Mouse (Mus musculus) retina, postnatal 1 day (tissue): Measurements from ENCODE around the gene Xpo4.

Experiments used
- DNase-seq: peaks from one replicate; pipeline ENCODE4 v3.0.0-alpha.2; 2012

The Xpo4 gene

GRCm38 (mm10) chr14:57679958-57680535 lies 14.8 kb upstream of the Xpo4 start:
- peak; percentile 89 for DNase-seq

DNA sequence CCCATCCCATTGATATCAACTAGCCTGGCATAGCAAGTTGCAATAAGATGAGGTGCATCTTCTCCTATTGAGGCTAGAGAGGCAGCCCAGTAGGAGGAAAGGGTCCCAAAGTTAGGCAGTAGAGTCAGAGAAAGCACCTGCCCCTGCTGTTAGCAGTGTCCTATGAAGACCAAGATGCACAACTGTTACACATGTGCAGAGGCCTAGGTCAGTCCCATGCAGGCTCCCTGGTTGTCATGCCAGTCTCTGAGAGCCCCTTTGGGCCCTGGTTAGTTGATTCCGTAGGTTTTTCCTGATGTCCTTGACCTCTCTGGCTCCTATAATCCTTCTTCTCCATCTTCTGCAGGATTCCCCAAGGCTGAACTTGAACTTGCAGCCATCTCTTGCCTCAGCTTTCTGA lies 14.3 kb upstream of the Xpo4 start:
- DNase-seq: no peak

GRCm38 (mm10) chr14:57675481-57675880 lies 10.3 kb upstream of the Xpo4 start:
- no peak for DNase-seq

DNA sequence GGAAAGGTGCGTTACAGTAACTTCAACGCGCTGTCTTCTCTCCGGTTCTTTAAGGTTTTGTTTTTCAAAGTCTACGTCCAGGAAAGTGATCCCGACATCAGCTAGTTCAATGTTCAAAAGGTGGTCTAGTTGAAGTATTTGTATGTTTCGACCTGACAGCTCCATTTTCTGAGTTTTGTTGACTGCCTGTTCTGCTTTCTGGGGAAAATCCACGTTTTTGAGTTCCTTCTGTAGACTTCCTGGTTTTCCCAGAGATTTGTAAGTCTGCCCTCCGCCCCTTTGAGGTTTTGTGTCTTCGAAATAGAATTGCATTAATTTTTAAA lies 359 bp upstream of the Xpo4 start:
- DNase-seq: no peak

GRCm38 (mm10) chr14:57664311-57664821 lies 864 bp downstream of the Xpo4 start:
- DNase-seq: no peak

DNA sequence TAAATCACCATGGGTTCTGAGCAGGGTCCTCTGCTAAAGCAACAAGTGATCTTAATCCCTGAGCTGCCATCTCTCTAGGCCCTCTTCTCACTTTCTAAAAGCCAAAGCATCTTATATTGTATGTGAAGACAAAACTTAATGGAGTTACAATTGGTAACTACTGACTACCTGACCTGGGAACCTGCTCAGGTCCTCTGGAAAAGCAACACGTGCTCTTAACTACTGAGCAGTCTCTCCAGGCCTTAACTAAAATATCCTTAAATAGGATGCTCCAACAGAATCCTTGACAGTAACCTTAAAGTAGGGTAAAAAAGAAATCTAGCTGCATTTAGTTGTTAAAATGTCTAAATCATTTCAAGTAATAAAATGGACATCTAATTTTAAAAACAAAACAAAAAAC lies 1.6 kb downstream of the Xpo4 start:
- DNase-seq: no peak

GRCm38 (mm10) chr14:57658301-57658700 lies 6.9 kb downstream of the Xpo4 start:
- no peak for DNase-seq

DNA sequence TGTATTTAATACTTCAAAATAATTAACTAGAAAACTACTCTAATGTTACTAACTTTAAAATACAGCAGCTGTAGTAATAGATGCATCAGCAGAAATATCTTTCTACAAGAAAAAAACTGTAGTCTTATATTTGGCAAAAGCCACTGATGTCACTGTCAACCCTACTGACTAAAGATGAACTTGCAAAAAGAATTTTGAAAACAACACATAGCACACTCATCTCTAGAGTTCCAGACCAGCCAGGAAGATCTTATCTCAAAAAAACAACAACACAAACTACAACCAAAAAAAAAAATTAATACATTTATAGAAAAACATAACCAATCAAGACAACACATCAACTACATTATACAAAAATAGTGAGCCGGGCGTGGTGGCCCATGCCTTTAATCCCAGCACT lies 7.7 kb downstream of the Xpo4 start:
- no peak for DNase-seq

- peak; percentile 45 for DNase-seq
Measured at GRCm38 (mm10) chr14:57656519-57656918, 8.7 kb downstream of the Xpo4 start.

- DNase-seq: no peak
Measured at GRCm38 (mm10) chr14:57649501-57649900, 15.7 kb downstream of the Xpo4 start.

DNA sequence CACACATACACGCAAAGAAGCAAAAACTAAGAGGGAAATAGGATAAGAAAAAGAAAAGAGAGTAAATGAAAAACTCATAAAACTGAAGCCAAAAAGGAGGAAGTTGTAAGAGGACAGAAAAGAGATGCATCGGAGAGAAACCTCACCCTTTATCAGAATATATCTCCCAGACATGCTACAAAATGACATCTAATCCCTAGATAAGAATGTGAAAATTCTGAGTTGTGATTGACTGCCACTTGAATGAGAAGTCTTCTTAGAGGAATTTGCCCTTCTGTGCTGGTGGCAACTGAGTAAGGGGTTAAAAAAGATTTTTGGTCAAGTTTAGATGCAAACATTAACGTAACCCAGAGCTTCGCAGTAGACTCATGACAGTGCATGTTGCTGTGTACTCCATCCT lies 19.1 kb downstream of the Xpo4 start:
- DNase-seq: no peak

DNA sequence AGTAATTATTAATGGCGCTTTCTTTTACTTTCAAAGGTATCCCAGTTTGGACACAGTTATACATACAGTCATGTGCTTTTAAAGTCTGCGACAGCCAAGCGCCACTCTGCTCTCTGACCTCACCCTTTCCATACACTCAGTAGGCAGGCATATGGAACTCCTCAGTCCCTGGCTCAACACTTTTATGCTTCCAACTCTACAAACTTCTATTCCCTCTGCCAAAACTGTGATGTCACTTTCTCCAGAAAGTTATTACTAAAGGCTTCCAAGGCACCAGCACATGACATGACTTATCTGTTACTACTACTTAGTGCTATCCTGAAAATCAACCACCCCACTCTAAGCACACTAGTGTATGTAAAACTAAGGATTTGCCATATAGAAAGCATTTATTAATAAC lies 26.1 kb downstream of the Xpo4 start:
- no peak for DNase-seq

DNA sequence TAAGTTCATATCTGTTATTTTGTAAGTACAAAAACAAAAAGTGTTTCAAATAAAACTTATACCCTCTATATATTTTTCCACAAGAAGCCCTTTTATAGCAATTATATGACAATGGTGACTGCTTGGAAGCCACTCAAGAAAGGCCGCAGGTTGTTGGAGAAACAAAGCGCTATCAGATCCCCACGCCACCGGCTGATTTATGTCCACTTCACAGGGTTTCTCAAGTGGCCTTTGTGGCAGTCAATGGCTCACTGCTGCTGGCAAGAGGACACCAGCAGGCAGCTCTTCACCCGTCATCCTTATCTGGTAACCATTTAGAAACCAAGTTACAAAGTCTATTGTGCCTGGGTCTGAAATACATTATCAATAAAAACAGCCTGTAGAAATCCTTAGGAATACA lies 31.1 kb downstream of the Xpo4 start:
- DNase-seq: no peak

DNA sequence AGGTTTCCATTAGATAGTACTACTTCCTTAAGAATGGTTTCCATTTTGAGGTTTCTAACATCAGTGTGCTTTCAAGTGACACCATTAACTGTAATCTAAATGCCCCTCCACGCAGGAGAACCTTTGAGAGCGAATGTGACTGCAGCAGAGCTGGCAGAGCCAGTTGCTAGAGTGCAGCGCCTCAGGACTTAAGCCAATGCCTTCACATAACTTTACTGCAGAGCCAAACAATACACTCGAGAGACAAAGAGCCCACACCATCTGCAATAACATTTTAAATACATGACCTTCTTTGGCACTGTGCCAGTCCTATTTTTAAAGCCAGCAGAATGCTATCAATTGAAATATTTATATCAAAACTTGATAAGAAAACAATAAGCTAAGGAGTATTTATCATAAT lies 35.6 kb downstream of the Xpo4 start:
- no peak for DNase-seq

DNA sequence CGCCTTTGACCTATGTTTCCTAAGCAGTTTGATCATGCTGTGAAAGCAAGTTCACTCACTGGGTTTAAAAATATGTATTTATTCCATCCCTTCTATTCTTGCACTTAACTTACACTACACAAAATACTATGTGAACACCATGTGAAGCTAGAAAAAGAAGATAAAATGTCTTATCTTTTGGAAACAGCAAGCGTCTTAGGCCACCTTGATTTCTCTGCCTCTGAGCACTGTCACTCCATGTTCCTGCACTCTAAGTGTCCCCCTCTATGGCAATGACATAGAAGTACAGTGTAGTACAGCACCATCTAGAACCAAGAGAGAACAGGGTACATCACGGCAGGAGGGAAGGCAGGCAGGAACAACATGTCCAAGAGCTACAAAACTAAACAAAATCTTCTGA lies 42.3 kb downstream of the Xpo4 start:
- no peak for DNase-seq

GRCm38 (mm10) chr14:57621699-57622098 lies 43.5 kb downstream of the Xpo4 start:
- DNase-seq: peak; percentile 30

- peak; percentile 31 for DNase-seq
Measured at GRCm38 (mm10) chr14:57620598-57621236, 44.5 kb downstream of the Xpo4 start.

GRCm38 (mm10) chr14:57619487-57619886 lies 45.7 kb downstream of the Xpo4 start:
- peak; percentile 75 for DNase-seq

GRCm38 (mm10) chr14:57617675-57618074 lies 47.6 kb downstream of the Xpo4 start:
- DNase-seq: no peak

- no peak for DNase-seq
Measured at GRCm38 (mm10) chr14:57616339-57616965, 48.8 kb downstream of the Xpo4 start.

DNA sequence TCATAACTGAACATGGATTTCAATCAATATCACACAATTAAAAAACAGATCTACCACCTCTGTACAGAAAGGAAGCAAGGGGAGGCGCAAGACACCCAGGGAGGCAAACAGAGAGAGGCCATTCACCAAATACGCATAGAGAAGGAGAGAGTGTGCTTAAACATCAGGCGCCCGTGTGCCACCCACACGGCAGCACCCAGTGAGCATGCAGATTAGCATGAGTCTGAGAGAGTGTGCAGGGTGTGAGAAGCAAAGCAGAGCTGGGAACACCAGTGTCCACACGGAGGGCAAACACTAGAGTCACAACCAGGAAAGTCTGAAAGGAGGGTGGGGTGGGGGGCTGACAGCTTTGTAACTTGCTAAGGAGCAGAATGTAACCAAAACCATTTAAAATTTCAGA lies 49.4 kb downstream of the Xpo4 start:
- DNase-seq: no peak

DNA sequence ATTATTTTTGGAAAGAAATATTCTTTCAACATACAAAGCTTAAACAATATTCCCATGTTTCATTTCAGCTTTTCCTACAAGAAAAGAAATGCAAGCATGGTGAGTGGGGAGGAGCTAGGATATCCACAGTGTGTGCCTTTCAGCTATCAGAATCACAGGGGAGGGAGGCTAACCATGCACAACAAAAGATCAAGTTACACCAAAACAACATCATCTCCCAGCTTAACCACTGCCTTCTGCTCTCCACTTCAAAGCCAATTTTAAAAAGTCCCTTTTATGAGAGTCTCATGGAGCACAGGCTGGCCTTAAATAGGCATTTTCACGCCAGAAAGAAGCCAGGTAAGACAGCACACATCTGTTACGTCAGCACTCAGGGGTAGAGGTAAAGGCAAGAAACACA lies 54.2 kb downstream of the Xpo4 start:
- no peak for DNase-seq

DNA sequence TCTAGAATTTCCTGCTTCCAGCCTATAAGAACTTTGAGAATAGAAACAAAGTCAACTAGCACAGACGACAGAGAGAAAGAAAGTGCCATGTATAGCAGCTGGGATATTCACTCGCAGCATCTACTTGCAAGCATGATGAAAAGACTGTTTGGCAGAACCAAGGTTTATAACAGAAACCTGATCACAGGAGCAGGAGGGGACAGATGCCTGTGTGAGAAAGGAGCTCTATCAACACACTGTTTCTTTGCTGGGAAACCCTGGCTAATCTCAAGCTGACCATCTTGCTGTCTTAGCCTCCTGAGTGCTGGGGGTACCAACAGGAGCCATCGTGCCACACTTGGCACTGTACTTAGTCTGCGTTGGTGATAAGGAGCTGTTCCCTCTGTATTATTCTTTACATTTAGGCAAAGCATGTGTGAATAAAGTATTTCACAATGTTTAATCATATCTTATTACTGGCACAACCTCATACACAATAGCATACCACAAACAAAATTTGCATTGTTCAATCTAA lies 55.4 kb downstream of the Xpo4 start:
- DNase-seq: no peak

GRCm38 (mm10) chr14:57607500-57607899 lies 57.7 kb downstream of the Xpo4 start:
- peak; percentile 91 for DNase-seq
